Mouse (Mus musculus) hindbrain, postnatal 0 days (tissue): ENCODE results near the gene Cept1. TPM values are rescaled to one million over a fixed set of nuclear protein-coding genes. Genes with fewer than 3 reads are reported as not detected.

ENCODE experiments used
- ATAC-seq: fragments of 200-750 bp; cut with Nextera tagmentation; 2 replicates; pipeline ENCODE4 v1.8.0; 2017; ENCODE audit warnings: mild to moderate bottlenecking, moderate TSS enrichment, moderate library complexity
- DNase-seq: peaks from one replicate; pipeline ENCODE4 v3.0.0-alpha.2; 2015; ENCODE audit warnings: low spot score
- H3K27ac ChIP-seq: fragments of 300-500 bp; sonication (generic); 2 replicates; pipeline ENCODE4 v1.5.1; 2014; ENCODE audit warnings: mild to moderate bottlenecking
- H3K27me3 ChIP-seq: fragments of 300-500 bp; sonication (generic); 2 replicates; pipeline ENCODE4 v1.6.1; 2014; ENCODE audit warnings: low read length, mixed read lengths; ENCODE audit not compliant: insufficient read depth
- H3K36me3 ChIP-seq: fragments of 300-500 bp; sonication (generic); 2 replicates; pipeline ENCODE4 v1.6.1; 2014; ENCODE audit warnings: low read length, mixed read lengths; ENCODE audit not compliant: insufficient read depth
- H3K4me1 ChIP-seq: fragments of 300-500 bp; sonication (generic); 2 replicates; pipeline ENCODE4 v1.6.1; 2014; ENCODE audit warnings: antibody characterized with exemption, low read length, mixed read lengths; ENCODE audit not compliant: insufficient read depth
- H3K4me2 ChIP-seq: fragments of 300-500 bp; sonication (generic); 2 replicates; pipeline ENCODE4 v1.6.1; 2014; ENCODE audit warnings: low read depth, mild to moderate bottlenecking, low read length, moderate library complexity, mixed read lengths
- H3K4me3 ChIP-seq: fragments of 300-500 bp; sonication (generic); 2 replicates; pipeline ENCODE4 v1.5.1; 2014; ENCODE audit warnings: low read length
- H3K9ac ChIP-seq: fragments of 300-500 bp; sonication (generic); replicated peaks from 2 replicates; pipeline ENCODE4 v1.6.1; 2014; ENCODE audit warnings: mild to moderate bottlenecking, low read length, moderate library complexity, mixed read lengths
- H3K9me3 ChIP-seq: fragments of 300-500 bp; sonication (generic); 2 replicates; pipeline ENCODE4 v1.6.1; 2016; ENCODE audit warnings: low read length, mixed read lengths
- CTCF ChIP-seq: IDR thresholded peaks from 2 replicates; pipeline ENCODE4 v1.5.1; 2016; ENCODE audit warnings: antibody characterized with exemption, control low read depth, low read depth
- WGBS: fragments of 180-500 bp; shearing (Covaris S2); extraction: QIAGEN DNeasy Blood & Tissue Kit; methylation state at CpG from one replicate; pipeline ENCODE4 v1.1.7; 2014; 5-methylcytosine and 5-hydroxymethylcytosine counted together
- polyA plus RNA-seq: library from polyadenylated mRNA; unstranded; fragments of >200 nt; fragmentation: Nextera tagmentation; extraction: Ambion mirVana; gene quantifications from 2 replicates; pipeline ENCODE4 v1.2.1, GENCODE M21; 2015
- total RNA-seq: library from RNA; depleted of rRNA; stranded (reverse); fragments of >200 nt; gene quantifications from 2 replicates; pipeline ENCODE4 v1.2.3, GENCODE M21; 2014

Cept1 gene
- total and polyA plus RNA-seq, 2 experiments from 2014 or later = 32.5 to 36.0 TPM

DNA sequence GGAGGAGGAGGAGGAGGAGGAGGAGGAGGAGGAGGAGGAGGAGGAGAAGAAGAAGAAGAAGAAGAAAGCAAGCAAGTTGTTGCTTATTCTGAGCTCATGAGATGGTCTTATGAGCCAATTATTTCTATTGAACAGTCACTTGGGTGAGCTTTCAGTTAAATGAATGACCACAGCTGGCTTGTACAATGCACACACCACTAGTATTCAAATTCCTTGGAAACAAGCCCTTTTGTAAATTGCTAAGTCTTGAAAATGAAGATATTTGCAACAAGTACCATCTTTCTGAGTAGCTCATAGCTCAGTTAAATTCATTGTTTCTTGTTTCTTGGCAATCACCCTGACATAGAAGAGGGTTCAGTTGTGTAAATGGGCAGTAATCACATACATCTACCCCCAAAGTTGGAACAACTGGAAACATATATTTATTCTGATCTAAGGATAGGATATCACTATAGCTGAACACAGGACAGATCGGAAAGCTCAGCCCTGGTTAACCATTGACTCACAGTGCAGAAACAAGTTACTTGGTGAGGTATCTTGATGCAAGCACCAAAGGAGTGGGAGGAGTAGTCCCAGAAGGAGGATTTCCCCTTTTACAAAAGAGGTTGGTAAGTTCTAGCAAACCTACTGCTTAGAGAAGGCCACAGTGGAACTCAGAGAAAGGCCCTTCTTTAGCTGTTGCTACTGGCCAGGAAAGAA lies 52.1 kb downstream of the Cept1 start:
- WGBS = 93% methylated on average over 1 of the region's 1 CpGs
- H3K4me2 ChIP-seq = no peak overlapping the region
- no peak for TF ChIP-seq CTCF
- H3K27ac ChIP-seq = no peak overlapping the region
- H3K36me3 ChIP-seq = no peaks in the 10 kb centered on the region; the same call in 1 of the 2 replicates
- ATAC-seq (no peak), DNase-seq (no peak)
- no peak overlapping the region for H3K4me3 ChIP-seq
- H3K27me3 ChIP-seq = no peaks in the 10 kb centered on the region
- H3K4me1 ChIP-seq = no peaks in the 10 kb centered on the region
- H3K9me3 ChIP-seq = no peaks in the 10 kb centered on the region
- no peak overlapping the region for H3K9ac ChIP-seq

DNA sequence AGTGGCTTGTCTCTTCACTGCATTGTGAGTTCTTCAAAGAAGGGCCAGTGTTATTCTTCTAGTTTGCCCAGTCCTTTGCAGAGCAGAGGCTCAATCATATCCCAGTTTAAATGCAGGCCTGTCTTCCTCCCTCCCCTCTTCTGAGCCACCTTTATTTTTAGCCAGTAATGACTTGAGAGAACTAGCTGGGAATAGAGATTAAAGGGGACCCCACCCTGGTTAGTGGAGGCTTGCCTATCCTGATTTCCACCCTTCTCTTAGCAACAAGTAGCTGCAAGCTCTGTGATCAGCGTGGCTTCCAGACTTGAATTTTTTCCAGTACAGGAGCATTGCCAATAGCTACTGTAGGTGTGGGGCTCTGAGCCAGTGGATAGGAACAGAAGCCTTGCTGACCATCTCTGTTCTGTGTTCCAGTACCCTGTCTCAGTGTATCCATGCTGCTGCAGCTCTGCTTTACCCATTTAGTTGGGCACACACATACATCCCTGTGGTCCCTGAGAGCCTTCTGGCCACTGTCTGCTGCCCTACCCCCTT lies 53.1 kb downstream of the Cept1 start:
- Histone ChIP-seq H3K9ac (no peak overlapping the region), H3K4me1 (no peaks in the 10 kb centered on the region), H3K4me3 (no peak overlapping the region), H3K9me3 (no peaks in the 10 kb centered on the region), H3K36me3 (no peaks in the 10 kb centered on the region), H3K4me2 (no peak overlapping the region), H3K27me3 (no peaks in the 10 kb centered on the region), H3K27ac (no peak overlapping the region)
- DNase-seq = no peak
- 80% methylated on average over 1 of the region's 1 CpGs for WGBS
- no peak for ATAC-seq
- TF ChIP-seq CTCF = no peak

DNA sequence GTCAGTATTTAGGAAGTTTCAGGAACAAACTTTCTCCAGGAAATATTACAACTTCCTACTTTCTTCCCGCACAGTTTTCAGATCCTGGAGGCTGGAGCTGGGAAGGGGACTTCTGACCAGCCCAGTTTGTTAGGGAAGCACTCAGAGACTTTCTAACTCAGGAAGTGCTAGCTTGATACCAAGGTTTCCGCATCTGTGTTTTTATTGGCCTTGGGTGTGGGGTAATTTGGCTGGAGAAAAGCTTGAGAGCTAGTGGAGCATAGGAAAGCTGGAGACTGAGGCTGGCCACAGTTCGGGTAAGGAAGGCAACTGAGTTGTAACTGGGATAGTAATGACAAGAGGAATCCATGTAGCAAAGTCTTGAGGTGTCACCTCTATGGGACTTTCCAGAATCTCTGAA lies 53.7 kb downstream of the Cept1 start:
- Histone ChIP-seq H3K36me3 (no peaks in the 10 kb centered on the region), H3K9ac (no peak overlapping the region), H3K27me3 (no peaks in the 10 kb centered on the region), H3K4me3 (no peak overlapping the region), H3K27ac (no peak overlapping the region), H3K4me1 (no peaks in the 10 kb centered on the region), H3K9me3 (no peaks in the 10 kb centered on the region), H3K4me2 (no peak overlapping the region)
- ATAC-seq (no peak), DNase-seq (no peak)
- WGBS = 85% methylated on average over 3 of the region's 3 CpGs
- TF ChIP-seq CTCF = no peak

DNA sequence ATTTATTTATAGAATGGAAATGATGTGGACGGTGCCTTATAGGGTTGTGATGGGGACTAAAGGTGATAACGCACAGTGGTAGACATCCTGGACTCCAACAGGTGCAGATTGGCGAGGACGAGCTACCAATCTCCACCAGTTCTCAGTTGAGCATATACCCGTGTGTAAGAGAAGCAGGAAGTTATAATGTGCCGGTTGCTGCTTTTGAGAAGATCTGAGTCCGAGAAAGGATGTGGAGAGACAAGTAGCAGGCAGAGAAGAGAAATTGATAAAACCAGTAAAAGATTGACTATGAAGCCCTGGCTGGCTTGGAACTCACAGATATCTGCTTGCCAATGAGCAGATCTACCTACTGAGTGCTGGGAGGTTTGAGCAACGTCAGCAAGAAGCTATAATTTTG lies 54.4 kb downstream of the Cept1 start:
- H3K27me3 ChIP-seq = no peaks in the 10 kb centered on the region
- no peaks in the 10 kb centered on the region for H3K9me3 ChIP-seq
- WGBS = 91% methylated on average over 8 of the region's 8 CpGs
- TF ChIP-seq CTCF = no peak
- H3K4me2 ChIP-seq = no peak overlapping the region
- no peak overlapping the region for H3K27ac ChIP-seq
- H3K4me3 ChIP-seq = no peak overlapping the region
- H3K4me1 ChIP-seq = no peaks in the 10 kb centered on the region
- ATAC-seq (no peak), DNase-seq (no peak)
- H3K9ac ChIP-seq = no peak overlapping the region
- no peaks in the 10 kb centered on the region for H3K36me3 ChIP-seq

DNA sequence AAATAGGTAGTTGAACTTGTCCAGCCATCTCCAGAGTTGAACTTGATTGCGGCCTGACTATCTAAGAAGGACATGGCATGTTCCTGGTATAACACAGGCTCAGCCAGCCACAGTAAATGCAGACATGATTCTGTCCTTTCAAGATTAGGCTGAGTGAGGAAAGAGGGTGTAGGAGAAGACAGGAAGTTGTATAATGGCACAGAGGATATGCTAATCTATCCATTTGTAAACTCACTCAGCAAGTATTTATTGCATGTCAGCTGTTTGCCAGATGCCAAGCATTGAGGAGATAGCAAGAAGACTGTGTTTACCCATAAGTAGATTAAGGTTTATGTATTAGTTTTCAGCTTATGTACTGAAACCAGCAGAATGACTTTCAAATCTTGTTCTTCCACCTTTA lies 54.9 kb downstream of the Cept1 start:
- H3K4me1 ChIP-seq = no peaks in the 10 kb centered on the region
- WGBS = 96% methylated on average over 1 of the region's 1 CpGs
- H3K27ac ChIP-seq = no peak overlapping the region
- DNase-seq (no peak), ATAC-seq (no peak)
- no peaks in the 10 kb centered on the region for H3K9me3 ChIP-seq
- no peak overlapping the region for H3K4me3 ChIP-seq
- H3K36me3 ChIP-seq = no peaks in the 10 kb centered on the region
- no peak overlapping the region for H3K4me2 ChIP-seq
- H3K9ac ChIP-seq = no peak overlapping the region
- H3K27me3 ChIP-seq = no peaks in the 10 kb centered on the region
- TF ChIP-seq CTCF = no peak

DNA sequence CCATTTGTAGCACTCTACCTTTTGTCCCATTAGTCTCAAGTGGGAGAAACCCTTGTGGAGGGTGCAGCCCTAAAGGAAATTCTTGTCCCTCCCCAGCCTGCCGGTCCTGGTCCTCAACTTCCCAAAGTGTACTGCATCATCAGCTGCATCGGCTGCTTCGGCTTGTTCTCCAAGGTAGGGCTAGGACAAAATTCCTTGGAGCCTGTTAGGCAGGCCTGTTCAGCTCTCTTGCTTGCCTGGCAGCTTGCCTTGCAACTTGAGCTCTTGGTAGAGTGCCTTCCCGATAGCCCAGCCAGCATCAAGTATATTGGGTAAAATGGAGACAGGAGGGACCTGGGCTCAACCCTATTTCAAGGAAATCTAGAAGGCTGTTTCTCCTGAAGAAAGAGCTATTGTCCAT lies 57.4 kb downstream of the Cept1 start:
- no peak overlapping the region for H3K27ac ChIP-seq
- DNase-seq (no peak), ATAC-seq (no peak)
- TF ChIP-seq CTCF = no peak
- WGBS = 91% methylated on average over 4 of the region's 4 CpGs
- H3K9me3 ChIP-seq = no peaks in the 10 kb centered on the region
- H3K4me2 ChIP-seq = no peak overlapping the region
- no peaks in the 10 kb centered on the region for H3K36me3 ChIP-seq
- no peak overlapping the region for H3K4me3 ChIP-seq
- H3K9ac ChIP-seq = no peak overlapping the region
- H3K27me3 ChIP-seq = no peaks in the 10 kb centered on the region
- no peaks in the 10 kb centered on the region for H3K4me1 ChIP-seq

DNA sequence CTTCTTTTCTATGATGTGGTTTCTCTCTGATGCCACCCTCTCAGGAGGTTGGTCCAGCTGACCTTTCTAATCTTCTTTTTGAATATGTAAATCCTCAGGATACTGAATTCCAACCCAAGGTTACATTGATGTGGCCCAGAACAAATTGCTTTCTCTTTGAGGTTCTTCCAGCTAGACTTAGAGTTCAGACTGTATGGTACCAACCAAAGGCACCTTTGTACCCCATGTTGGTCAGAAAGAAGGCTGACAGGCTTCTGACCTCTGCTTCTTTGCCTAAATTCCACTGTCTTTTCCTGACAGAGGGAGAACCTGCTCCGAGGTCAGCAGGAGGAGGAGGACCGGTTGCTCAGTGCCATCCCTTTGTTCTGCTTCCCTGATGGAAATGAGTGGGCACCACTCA lies 60.1 kb downstream of the Cept1 start:
- no peaks in the 10 kb centered on the region for H3K36me3 ChIP-seq
- no peak overlapping the region for H3K9ac ChIP-seq
- no peak for DNase-seq
- no peak overlapping the region for H3K27ac ChIP-seq
- H3K4me3 ChIP-seq = no peak overlapping the region
- no peak overlapping the region for H3K4me2 ChIP-seq
- ATAC-seq = no peak
- WGBS = 77% methylated on average over 2 of the region's 2 CpGs
- H3K27me3 ChIP-seq = no peaks in the 10 kb centered on the region
- H3K4me1 ChIP-seq = no peaks in the 10 kb centered on the region
- H3K9me3 ChIP-seq = no peaks in the 10 kb centered on the region
- no peak for TF ChIP-seq CTCF
